Mouse (Mus musculus) spleen, adult 2 months (tissue): ENCODE data around the gene Lsm7. TPM values are rescaled to one million over a fixed set of nuclear protein-coding genes. Genes with fewer than 3 reads are reported as not detected.

Experiments used
- DNase-seq, 2 experiments: peaks; one replicate each; pipeline versions ENCODE4 v3.0.0 to v3.0.0-alpha.2; 2012 to 2021; ENCODE audit warnings: low spot score in 2 of 2, low read depth in 1 of 2
- H3K27ac ChIP-seq: fragments of 200-500 bp; 2 replicates; pipeline ENCODE4 v1.5.1; 2012; ENCODE audit warnings: low read length, inconsistent platforms; ENCODE audit not compliant: insufficient read depth
- H3K27me3 ChIP-seq: fragments of 200-500 bp; 2 replicates; pipeline ENCODE4 v1.6.1; 2012; ENCODE audit warnings: mild to moderate bottlenecking, moderate library complexity, low read length, inconsistent platforms; ENCODE audit not compliant: control insufficient read depth, insufficient read depth
- H3K36me3 ChIP-seq: fragments of 200-500 bp; 2 replicates; pipeline ENCODE4 v1.6.1; 2012; ENCODE audit warnings: mild to moderate bottlenecking, low read length, inconsistent platforms; ENCODE audit not compliant: control insufficient read depth, insufficient read depth
- H3K4me1 ChIP-seq: fragments of 200-500 bp; 2 replicates; pipeline ENCODE4 v1.6.1; 2011; ENCODE audit warnings: inconsistent platforms; ENCODE audit not compliant: control insufficient read depth, insufficient read depth, insufficient read length
- H3K4me3 ChIP-seq: fragments of 200-500 bp; 2 replicates; pipeline ENCODE4 v1.5.1; 2011; ENCODE audit warnings: mild to moderate bottlenecking, inconsistent platforms; ENCODE audit not compliant: insufficient read depth, insufficient read length; ENCODE audit errors: extremely low read depth
- CTCF ChIP-seq: fragments of 200-500 bp; IDR thresholded peaks from 2 replicates; pipeline ENCODE4 v1.5.1; 2011; ENCODE audit warnings: mild to moderate bottlenecking, inconsistent platforms; ENCODE audit not compliant: insufficient read depth, insufficient read length, insufficient replicate concordance; ENCODE audit errors: extremely low read depth
- POLR2A ChIP-seq: fragments of 200-500 bp; IDR thresholded peaks from 2 replicates; pipeline ENCODE4 v1.6.1; 2011; ENCODE audit warnings: low read depth, low read length, inconsistent platforms
- WGBS: fragments of 180-500 bp; shearing (Covaris S2); methylation state at CpG from one replicate; pipeline ENCODE4 v1.1.7; 2018; 5-methylcytosine and 5-hydroxymethylcytosine counted together
- polyA plus RNA-seq: library from polyadenylated mRNA; depleted of rRNA; stranded (reverse); fragments of >200 nt; gene quantifications from 2 replicates; pipeline ENCODE4 v1.2.3, GENCODE M21; 2012

The Lsm7 gene
- polyA plus RNA-seq, 1 experiment, result 84.0 TPM

- Histone ChIP-seq H3K27me3 (no peaks in the 10 kb centered on the region), H3K4me1 (peaks cover 14% of the 10 kb centered on the region; the same call in 1 of the 2 replicates), H3K27ac (no peak overlapping the region), H3K4me3 (peak overlapping the region; percentile 91; the same call in 1 of the 2 replicates), H3K36me3 (peaks cover 15% of the 10 kb centered on the region)
- no peak for DNase-seq
- TF ChIP-seq POLR2A (no peak), CTCF (no peak)
- 56% methylated on average over 10 of the region's 10 CpGs for WGBS
Measured at GRCm38 (mm10) chr10:80827870-80828420, 27.1 kb downstream of the Lsm7 start.

GRCm38 (mm10) chr10:80827063-80827869, 27.7 kb downstream of the Lsm7 start:
- peaks cover 14% of the 10 kb centered on the region; the same call in 1 of the 2 replicates for H3K4me1 ChIP-seq

GRCm38 (mm10) chr10:80826151-80827062, 28.6 kb downstream of the Lsm7 start, which contains the start of gene Oaz1:
Oaz1 (plus strand) TSS chr10:80826656.
- under 1% methylated on average over 74 of the region's 82 CpGs for WGBS
- H3K4me1 ChIP-seq, result peaks cover 14% of the 10 kb centered on the region; the same call in 1 of the 2 replicates

More at GRCm38 (mm10) chr10:80827063-80827869, 27.7 kb downstream of the Lsm7 start:
- DNase-seq, result no peak
- peaks cover 15% of the 10 kb centered on the region for H3K36me3 ChIP-seq
- no peak overlapping the region; the same call in 1 of the 2 replicates for H3K27ac ChIP-seq
- 3% methylated on average over 29 of the region's 29 CpGs for WGBS
- H3K4me3 ChIP-seq, result peak overlapping the region; percentile 91
- TF ChIP-seq CTCF (no peak), POLR2A (no peak)
- H3K27me3 ChIP-seq, result no peaks in the 10 kb centered on the region

GRCm38 (mm10) chr10:80824827-80825226, 30.2 kb downstream of the Lsm7 start:
- Histone ChIP-seq H3K4me3 (no peak overlapping the region), H3K27ac (peak overlapping the region; percentile 86), H3K36me3 (peaks cover 11% of the 10 kb centered on the region), H3K4me1 (peaks cover 14% of the 10 kb centered on the region; the same call in 1 of the 2 replicates), H3K27me3 (no peaks in the 10 kb centered on the region)
- no peak for TF ChIP-seq CTCF
- no peak for TF ChIP-seq POLR2A
- DNase-seq, result no peak
- WGBS, result 35% methylated on average over 2 of the region's 2 CpGs

More at GRCm38 (mm10) chr10:80826151-80827062, 28.6 kb downstream of the Lsm7 start, which contains the start of gene Oaz1:
- peak; percentile 98 to 100 for DNase-seq
- Histone ChIP-seq H3K27ac (peak within 1 kb of the TSS; percentile 91), H3K27me3 (no peaks in the 10 kb centered on the region), H3K36me3 (peaks cover 15% of the 10 kb centered on the region), H3K4me3 (peak within 1 kb of the TSS; percentile 91)
- no peak for TF ChIP-seq CTCF
- peak; percentile 71 for TF ChIP-seq POLR2A

GRCm38 (mm10) chr10:80823847-80824643, 31.0 kb downstream of the Lsm7 start:
- Histone ChIP-seq H3K27ac (peak overlapping the region; percentile 86), H3K4me1 (peaks cover 14% of the 10 kb centered on the region; the same call in 1 of the 2 replicates), H3K36me3 (0 out of 2 replicates have a peak, but pooled peaks cover 3% of the 10 kb centered on the region), H3K27me3 (no peaks in the 10 kb centered on the region), H3K4me3 (peak overlapping the region; percentile 21; the same call in 1 of the 2 replicates)
- 11% methylated on average over 8 of the region's 8 CpGs for WGBS
- TF ChIP-seq CTCF (no peak), POLR2A (no peak)
- DNase-seq, result no peak
